Mouse (Mus musculus) urinary bladder, postnatal 10 days (tissue): Measurements from ENCODE around the gene Stard7.
A peak's percentile ranks its signal among the peaks of the same experiment; 100 is the strongest.
"Not testable (repeated sequence)": the region's sequence is repeated elsewhere in the genome, so short reads cannot be mapped to it uniquely, and the experiment has no call there.

Experiments
- DNase-seq: peaks from one replicate; pipeline ENCODE4 v3.0.0; 2022; ENCODE audit warnings: low spot score

Stard7 gene

DNA sequence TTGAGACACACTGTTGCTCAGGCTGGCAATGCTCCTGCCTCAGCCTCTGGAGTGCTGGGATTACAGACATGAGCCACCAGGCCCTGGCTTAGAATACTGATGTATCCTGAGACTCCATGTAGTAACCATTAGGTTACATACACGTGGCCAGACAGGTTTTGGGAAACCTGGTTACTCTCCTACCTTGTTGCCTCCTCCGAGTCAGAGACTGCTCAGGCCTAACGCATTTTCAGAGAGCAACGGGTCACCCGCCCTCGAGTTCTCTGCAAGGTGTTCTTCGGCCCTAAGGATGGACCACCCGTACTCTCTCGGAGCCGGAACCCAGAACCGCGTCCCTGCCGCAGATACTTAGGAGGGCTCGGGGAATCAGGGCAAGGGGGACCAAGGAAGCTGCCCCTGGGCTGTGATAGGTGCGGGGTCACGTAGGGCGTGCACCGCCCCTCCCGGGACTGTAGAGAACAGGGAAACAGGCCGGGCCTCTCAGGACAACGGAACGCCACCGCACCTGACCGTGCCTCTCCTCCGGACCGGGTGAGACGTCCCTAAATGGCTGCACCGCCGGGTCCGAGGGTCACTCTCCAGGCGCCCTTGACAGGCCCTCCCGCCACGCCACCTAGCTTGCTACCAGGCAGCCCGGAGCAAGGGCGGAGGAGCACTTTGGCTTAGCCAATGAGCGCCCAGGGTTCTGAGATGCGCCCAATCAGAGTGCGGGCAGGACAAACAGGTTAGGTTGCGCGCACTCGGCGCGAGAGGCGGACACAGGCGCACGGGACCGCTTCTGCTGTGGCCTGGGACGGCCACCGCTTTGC is at the start of gene Stard7:
TSS of gene Stard7 (plus strand) at position 728 of the 809 bp plus-strand sequence.
- DNase-seq, result peak; percentile 83

DNA sequence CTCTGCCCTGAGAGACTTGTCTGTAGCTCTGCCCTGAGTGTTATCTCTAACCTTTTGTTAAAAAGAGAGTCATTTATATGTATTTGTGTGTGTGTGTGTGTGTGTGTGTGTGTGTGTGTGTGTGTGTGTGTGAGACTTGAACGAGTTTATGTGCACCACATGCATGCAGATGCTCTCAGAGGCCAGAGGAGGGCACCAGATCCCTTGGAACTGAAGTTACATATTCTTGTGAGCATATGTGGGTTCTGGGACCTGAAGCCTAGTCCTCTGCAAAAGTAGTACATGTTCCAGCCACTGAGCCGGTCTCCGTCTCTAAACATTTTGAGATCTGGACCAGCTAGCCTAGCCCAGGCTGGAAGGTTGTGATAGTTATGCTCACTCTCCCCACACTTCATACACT is 44.8 kb upstream of the Stard7 start:
- no peak for DNase-seq

DNA sequence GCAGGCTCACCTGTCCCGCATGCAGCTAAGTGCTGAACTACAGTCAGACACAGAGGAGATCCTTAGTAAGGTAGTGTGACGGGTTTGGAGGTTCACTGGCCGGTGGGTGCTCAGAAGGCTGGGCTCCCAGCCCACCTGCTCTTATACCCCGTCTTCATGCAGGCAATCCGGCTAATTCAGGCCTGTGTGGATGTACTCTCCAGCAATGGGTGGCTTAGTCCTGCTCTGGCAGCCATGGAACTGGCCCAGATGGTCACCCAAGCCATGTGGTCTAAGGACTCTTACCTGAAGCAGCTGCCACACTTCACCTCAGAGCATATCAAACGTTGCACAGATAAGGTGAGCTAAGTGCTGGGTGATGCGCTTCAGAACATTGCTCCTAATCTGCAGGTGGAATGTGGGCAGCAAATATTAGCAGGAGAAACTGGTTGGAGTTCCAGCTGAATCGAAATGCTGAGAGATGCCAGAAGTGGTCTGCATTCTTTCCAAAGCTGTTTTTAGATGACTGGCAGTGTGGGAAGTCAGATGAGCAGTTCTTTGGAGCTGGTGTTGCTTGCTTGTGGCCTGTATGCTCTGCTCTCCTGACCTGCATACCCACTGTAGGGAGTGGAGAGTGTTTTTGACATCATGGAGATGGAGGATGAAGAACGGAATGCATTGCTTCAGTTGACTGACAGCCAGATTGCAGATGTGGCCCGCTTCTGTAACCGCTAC is 32.0 kb upstream of the Stard7 start:
- no peak for DNase-seq

DNA sequence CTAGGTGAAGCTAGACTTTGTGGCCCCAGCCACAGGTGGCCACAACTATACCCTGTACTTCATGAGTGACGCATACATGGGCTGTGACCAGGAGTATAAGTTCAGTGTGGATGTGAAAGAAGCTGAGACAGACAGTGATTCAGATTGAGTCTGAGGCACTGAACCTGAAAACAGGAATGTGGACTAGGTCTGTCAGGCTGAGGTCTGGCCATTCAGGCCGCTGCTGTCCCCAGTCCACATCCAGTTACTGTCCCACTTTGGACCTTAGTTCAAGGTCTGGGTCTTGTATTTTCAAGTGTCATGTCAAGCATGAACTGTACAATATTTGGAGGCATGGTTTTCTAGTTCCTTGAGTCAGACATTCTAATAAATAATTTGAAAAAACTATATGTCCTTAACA is 30.0 kb upstream of the Stard7 start:
- no peak for DNase-seq

DNA sequence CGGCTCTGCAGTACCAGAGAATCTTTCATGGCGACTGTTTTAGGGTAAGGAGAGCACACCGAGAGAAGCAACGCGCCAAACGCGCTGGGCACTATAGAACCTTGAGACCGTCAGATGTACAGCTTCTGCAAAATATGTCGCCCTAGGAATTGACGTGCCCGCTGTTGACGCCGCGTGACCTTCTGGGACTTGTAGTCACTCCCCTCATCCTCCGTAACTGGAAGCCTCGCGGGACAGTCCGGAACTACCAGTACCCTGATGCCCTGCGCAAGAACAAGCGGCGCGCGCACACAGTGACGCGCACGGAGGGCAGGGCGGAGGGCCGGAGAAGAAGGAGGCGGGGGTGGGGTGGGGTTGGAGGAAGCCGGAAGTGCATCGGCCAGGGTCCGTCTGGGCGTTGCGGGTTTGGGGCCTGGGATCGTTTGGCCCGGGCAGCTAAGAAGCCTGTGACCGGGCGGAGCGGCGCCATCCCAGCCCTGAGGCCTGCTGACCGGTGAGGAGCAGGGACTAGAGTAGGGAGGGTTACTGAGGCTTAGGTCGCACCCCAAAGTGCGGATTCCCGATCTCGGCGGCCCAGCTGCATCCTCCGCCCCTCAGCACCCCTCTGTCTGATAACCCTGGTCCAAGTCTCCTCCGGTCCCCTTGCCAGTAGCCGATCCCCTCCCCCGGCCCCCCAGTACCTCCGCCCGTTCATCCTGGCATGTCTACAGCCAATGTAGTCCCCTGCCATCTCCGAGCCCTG is 22.3 kb upstream of the Stard7 start, which contains the start of the genes Ciao1 and Tmem127:
TSS of gene Ciao1 (minus strand) at position 225 of the 742 bp plus-strand sequence.
TSS of gene Tmem127 (plus strand) at position 317 of the 742 bp plus-strand sequence.
- DNase-seq, result peak; percentile 87

DNA sequence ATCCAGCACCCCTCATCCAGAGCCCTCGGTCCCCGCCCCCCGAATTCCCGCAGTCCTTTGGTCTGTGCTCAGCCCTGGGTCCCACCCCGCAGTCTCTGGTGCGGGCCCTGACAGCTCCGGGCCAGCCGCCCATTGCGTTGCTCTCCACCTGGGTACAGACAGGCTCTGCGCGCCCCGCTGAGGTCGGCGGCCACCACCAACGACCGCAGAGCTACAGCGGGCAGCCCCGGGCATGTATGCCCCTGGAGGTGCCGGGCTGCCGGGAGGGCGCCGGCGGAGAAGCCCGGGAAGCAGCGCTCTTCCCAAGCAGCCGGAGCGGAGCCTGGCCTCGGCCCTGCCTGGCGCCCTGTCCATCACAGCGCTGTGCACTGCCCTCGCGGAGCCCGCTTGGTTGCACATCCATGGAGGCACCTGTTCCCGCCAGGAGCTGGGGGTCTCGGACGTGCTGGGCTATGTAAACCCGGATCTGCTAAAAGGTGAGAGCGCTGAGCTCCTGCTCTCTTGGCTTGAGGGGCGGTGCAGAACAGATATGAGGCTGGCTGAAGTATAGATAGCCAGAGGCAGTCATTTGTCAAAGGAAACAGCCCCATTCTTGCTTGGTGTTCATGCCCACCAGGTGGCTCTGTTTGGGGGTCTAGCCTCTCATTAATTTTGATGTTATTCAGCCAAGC is 21.5 kb upstream of the Stard7 start:
- DNase-seq, result peak; percentile 18

DNA sequence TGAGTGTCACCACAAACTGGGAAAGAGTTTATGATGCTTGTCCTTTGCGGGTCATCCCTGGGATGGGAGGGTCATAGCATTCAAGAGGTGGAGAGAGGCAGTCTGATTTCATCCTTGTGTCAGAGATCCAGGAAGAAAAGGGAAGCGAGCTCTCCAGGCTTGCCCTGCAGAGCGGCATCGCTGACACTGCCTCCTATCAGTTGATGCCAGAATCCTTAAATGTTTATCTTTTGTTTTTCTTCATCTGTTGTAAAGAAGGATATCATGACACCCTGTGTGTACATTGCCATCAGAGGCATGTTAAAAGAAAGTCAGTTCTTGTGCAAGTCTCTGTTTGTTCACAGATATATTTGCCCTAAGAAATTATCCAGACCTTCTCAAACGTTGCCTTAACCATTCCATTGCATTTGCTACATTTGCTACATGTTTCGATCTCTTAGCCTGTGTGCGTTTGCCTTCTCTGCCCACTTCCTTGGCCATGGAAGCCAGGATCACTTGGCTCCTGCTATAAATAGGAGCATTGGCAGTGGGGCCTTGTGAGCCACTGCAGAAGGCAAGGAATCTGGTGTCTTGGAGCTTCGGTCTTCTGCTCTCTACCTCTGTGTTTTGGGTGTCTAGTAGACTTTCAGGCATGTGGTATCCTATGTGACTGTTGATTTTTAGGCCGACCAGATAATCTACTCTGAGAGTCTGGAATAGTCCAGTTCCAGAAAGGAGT is 19.6 kb upstream of the Stard7 start:
- DNase-seq, result no peak

DNA sequence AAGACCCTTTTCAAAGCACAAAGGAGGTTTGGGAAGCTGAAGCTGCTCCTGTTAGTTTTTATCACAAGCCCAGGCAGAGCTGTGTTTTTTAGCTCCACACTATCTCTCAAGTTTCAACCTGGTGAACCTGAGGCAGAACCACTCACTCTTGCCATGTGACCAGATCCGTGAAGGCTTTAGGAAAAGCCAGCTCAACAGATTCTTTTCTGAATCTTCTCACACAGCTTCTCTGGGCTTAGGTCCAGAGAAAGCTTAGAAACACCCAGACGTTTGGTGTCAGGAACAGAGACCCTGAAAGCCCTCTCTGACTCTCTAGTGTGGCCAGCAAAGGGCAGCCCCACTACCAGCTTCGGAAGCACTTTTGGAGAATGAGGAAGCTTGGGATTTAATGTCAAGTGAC is 18.6 kb upstream of the Stard7 start:
- DNase-seq, result no peak

DNA sequence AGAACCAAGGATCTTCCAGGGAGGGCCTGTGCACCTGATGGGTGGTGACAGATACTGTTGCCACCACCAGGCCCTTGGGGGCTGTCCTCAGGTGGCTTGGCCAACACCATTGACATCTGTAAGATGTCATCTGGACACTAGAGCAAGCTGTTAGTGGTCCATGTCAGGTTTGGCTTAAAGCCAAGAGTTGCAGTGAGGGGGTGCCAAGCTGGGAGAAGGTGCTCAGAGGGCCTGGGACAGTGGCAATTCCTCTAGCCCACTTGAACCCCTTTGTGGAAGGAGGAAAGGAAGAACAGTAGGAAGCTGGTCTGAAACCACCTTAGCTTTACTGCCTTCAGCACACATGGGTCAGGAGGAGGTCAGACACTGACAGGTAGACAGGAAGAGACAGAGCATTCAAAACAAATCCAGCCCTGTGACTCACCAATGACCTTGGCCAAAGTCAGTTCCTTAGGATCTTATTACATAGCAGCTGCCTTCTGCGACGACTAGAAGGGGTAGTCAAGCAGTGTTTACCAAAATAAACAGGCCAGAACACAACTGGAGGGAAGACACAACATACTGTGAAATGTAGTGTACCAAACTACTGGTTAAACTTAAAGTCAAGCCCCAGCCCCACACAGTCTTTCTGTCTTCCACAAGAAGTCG is 18.0 kb upstream of the Stard7 start:
- no peak for DNase-seq

DNA sequence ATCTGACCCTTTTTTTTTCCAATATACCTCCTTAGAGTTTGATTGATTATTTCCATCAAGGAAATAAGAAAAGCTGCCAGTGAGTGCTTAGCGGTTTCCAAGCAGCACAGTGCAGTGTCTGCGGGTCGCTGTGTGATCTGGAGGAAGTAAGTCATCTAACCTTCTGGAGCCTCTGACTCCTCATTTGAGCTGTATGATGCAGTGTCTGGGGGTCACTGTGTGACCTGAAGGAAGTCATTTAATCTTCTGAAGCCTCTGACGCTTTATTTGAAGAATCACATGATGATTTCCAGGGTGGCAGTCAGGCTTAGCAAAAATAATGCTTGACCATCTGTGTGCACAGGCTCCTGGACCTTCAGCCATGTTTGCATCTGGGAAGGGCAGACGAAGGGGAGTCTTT is 17.2 kb upstream of the Stard7 start:
- no peak for DNase-seq

DNA sequence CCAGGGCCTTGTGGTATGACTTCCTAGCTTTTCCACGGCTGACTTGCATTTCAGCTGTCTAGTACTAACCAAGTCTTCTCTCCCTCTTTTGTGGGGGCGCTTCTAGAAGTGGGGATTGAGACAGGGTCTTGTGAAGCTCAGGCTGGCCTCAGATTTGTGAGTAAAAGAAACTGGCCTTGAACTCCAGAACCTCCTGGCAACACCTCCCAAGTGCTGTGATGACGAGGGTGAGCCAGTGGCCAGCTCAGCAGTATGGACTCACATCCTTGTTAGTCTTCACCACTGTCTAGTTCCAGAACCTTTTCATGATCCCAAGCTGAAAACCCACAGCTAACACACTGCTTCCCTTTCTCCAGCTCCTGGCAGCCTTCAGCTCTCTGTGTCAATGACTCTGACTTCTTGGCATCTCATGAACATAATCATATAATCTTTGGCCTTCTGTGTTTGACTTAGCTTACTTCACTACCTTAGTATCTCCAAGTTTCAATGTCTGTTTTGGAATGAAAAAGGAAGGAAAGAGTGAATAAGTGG is 15.3 kb upstream of the Stard7 start:
- DNase-seq, result no peak

DNA sequence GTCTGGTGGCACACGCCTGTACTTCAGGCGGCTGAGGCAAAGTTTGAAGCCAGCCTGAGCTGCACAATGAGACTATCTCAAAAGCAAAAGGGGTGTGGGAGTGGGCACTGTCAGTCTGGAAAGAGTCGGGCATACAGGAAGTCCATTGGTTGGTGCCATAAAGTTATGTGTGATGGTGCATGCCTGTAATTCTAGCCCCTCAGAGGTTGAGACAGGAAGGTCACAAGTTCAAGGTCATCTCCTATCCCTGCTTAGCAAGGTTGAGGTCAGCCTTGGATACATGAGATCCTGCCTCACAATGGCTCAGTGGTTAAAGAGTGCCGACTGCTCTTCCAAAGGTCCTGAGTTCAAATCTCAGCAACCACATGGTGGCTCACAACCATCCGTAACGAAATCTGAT is 14.7 kb upstream of the Stard7 start:
- no peak for DNase-seq

DNA sequence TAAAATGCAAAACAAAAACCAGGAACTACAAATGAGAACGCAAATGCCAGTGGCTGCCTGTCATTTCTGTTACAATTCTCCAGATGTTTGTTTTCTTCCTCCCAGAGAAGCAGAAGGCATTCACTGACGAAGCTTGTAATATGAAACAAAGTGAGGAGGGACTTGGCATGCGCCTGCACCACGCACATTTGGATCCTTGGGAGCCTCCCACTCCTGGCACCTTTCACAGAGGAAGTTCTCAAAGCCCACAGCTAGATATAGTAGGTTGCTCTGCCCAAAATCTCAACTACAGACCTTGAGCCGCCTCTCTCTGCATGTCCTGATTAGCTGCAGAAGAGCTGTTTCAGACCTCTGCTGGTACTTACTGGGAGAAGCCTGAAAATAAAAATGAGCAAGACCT is 10.7 kb upstream of the Stard7 start:
- no peak for DNase-seq

DNA sequence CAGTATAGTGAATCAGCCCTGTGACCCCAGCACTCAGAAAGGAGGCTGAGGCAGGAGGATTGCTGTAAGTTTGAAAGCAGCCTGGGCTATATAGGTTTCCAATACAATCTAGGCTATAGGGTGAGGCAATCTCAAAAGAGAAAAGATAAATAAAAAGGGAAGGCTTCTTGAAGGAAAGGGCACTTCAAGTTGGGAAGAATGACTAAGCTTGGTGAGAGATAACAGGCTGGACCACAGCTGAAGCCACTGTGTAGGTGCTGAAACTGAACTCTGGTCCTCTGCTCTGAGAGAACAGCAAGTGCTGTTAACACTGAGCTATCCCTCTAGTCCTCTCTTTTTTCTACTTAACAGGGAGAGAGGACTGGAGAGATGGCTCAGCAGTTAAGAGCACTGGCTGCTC is 7.5 kb upstream of the Stard7 start:
- DNase-seq, result no peak

DNA sequence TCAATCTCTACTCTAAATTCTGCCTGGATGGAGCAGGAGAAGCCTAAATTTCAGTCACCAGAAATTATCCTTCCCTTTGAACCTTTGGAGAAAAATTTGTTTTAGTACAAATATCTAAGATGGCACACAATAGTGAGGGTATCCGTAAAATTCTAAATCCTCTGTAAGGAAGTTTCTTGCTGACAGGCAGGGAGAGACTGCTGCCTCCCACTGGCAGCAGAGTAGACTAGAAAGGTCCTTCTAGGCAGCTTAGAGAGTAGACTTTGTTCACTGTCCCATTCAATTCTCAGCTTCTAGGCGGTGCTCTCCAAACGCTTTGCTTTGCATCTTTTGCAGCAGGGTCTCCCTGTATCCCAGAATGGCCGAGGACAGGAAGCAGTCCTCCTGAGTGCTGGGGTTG is 2.2 kb upstream of the Stard7 start:
- no peak for DNase-seq

DNA sequence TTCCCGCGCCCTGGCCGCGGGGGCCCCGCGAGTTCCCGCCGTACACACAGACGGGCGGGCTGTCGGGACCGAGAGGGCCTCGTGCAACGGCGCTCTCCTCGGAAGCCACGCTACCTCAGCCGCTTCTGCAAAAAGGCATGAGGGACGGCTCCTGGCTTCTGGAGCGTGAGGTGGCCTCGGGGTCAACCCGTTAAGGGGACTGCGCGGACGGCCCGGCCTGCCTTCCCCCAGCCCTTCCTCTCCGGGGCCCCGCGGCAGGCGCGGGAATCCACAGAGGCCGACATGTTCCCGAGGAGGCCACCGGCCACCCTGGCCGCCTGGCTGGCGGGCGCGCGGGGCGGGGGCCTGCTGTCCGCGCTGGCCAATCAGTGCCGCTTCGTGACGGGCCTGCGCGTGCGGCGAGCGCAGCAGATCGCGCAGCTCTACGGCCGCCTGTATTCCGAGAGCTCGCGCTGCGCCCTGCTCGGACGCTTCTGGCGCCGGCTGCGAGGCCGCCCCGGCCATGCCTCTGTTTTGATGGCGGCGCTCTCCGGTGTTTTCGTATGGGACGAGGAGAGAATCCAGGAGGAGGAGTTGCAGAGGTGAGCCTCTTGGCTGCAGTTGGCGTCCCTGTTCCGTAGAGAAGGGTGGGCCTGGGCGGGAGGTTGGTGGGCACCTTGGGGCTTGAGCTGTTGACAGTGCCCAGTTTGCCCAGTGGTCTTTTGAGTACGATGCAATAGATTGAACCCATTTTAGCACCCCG is 453 bp downstream of the Stard7 start:
- DNase-seq, result peak; percentile 27

DNA sequence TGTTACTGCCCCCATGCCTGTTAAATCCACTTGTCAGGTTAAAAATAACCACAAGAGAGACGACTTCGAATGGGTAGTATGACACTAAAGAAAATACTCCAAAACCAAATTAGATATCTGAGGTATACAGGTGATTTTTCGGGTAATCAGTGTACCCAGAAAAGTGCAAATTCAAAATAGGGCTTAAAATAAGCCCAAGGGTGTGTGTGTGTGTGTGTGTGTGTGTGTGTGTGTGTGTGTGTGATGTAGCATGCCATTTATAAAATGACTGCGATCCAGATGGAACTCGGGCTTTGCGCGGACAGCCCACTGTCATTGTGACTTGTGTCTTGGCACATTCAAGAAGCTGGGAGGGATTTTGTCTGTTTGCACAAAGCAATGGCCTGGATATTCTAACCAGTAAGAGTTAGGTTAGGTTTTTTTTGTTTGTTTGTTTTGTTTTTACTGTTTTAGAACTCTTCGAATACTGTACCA is 1.1 kb downstream of the Stard7 start:
- no peak for DNase-seq

DNA sequence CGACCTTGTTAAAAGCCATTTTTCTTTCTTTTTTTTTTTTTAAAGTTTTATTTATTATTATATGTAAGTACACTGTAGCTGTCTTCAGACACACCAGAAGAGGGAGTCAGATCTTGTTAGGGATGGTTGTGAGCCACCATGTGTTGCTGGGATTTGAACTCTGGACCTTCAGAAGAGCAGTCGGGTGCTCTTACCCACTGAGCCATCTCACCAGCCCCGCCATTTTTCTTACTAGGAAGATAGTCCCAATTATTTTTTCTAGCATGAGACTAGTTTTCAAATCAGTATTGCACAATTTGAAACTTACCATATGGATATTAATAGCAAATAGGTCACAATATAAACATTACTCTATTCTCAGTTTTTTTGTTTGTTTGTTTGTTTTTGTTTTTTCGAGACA is 2.0 kb downstream of the Stard7 start:
- not testable (repeated sequence) for DNase-seq

DNA sequence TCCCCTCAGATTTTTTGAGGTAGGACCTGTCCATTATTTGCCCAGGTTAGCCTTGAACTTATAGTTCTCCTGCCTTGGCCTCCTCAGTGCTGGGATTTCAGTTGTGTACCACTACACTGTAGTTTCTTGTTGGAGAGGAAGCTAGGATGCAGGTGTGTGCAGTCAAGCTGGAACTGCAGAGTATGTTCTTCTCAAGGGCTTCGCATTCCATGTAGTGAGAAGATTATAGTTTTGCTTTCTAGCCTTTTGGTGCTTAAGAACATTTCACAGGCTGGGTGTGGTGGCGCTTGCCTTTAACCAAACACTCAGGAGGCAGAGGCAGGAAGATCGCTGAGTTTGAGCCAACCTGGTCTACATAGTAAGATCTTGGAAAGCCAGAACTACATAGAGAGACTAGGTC is 2.8 kb downstream of the Stard7 start:
- no peak for DNase-seq

DNA sequence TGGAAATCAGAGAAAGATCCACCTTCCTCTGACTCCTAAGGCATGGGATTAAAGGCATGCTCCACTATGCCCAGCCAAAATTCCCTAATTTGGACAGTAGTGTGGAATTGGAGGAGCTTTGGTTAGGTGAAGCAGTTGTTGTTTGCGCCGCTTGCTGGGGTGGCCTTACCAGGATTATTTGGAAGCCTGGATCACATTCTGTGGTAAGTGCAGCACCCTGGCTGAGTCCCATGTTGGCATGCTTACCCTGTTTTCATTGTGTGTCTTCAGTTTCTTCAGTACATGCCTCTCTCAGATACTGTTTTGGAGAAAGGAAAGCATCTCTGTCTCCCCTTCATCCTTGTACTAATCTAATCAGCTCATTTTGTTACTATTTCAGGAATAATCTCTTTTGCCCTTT is 4.6 kb downstream of the Stard7 start:
- no peak for DNase-seq
